In genomic region chr12:80440957-80441356, GRCm38 (mm10) we compare ENCODE assay signal across 10 mouse cellular contexts. TPM values are rescaled to one million over a fixed set of nuclear protein-coding genes. Genes with fewer than 3 reads are reported as not detected.
A peak's percentile ranks its signal among the peaks of the same experiment; 100 is the strongest.
DNase-seq lines count a peak whose midpoint lies in the region; ATAC-seq and TF ChIP-seq lines count a peak whose summit lies in the region.
"Had no signal": no experiment of that assay in that cellular context is flagged by ENCODE, and none has a peak within 500 bp of the region (broad histone marks: within the 10 kb centered on the region; RNA-seq: fewer than 3 reads in every experiment).

No protein-coding gene starts in this region.

- H3K27me3 ChIP-seq in lung, postnatal 0 days (replicated peaks; ENCODE audit: insufficient read depth, low read length) = no peaks in the 10 kb centered on the region
- H3K27me3 ChIP-seq: midbrain, embryonic 12.5 days had no signal

- H3K9ac ChIP-seq in lung, postnatal 0 days (replicated peaks; ENCODE audit: low read depth) = no peak overlapping the region
- H3K9ac ChIP-seq: midbrain, embryonic 12.5 days had no signal

- DNase-seq in heart, postnatal 10 days = peak; percentile 19 to 48
- DNase-seq in heart, postnatal 25 days (ENCODE audit: low spot score) = no peak
- DNase-seq in lung, postnatal 0 days (ENCODE audit: low spot score) = peak; percentile 36
- DNase-seq in lung, postnatal 25 days (ENCODE audit: low spot score) = no peak
- DNase-seq in R1 (ENCODE audit: low read depth, low spot score) = peak; percentile 15
- peak; percentile 26 for DNase-seq in retina, postnatal 1 day
- no peak for DNase-seq in neural tube, embryonic 10.5 days (ENCODE audit: extremely low spot score, low spot score)
- no peak for DNase-seq in layer of hippocampus, adult 11-12 months (ENCODE audit: low spot score)
- DNase-seq: cerebellum, adult 11-12 months had no signal

- ATAC-seq in lung, postnatal 0 days = no peak

- 77% methylated on average over 2 of the region's 2 CpGs for WGBS in lung, postnatal 0 days

- no peaks in the 10 kb centered on the region for H3K9me3 ChIP-seq in lung, postnatal 0 days (ENCODE audit: low read length)
- H3K9me3 ChIP-seq: midbrain, embryonic 12.5 days had no signal

- no peaks in the 10 kb centered on the region for H3K36me3 ChIP-seq in lung, postnatal 0 days (ENCODE audit: insufficient read depth, low read length)
- H3K36me3 ChIP-seq: midbrain, embryonic 12.5 days had no signal

- H3K4me2 ChIP-seq in lung, postnatal 0 days (replicated peaks; ENCODE audit: low read depth, low read length) = no peak overlapping the region
- H3K4me2 ChIP-seq: midbrain, embryonic 12.5 days had no signal

- intact Hi-C loops in heart, postnatal 10 days (cut with DNase I) = no loop called here
- intact Hi-C loops in heart, postnatal 25 days (cut with DNase I) = no loop called here

- no peak for TF ChIP-seq EP300 in lung, postnatal 0 days (IDR thresholded peaks at IDR 0.05)

- H3K27ac ChIP-seq in lung, postnatal 0 days (ENCODE audit: low read length) = no peak overlapping the region
- H3K27ac ChIP-seq: midbrain, embryonic 12.5 days had no signal

- H3K4me3 ChIP-seq in lung, postnatal 0 days (ENCODE audit: low read depth, low read length) = no peak overlapping the region
- H3K4me3 ChIP-seq: midbrain, embryonic 12.5 days had no signal

- TF ChIP-seq CTCF in lung, postnatal 0 days (IDR thresholded peaks at IDR 0.05) = peak; percentile 51

- no peaks in the 10 kb centered on the region for H3K4me1 ChIP-seq in lung, postnatal 0 days (ENCODE audit: insufficient read depth, low read depth, low read length)

RNA-seq across cellular contexts. Expression of gene Dcaf5, which starts 4.6 kb away (rescaled TPM):
- 10 to 100 TPM; 34.0 to 42.4 TPM for total RNA-seq in heart, postnatal 10 days (2021)
- total RNA-seq in heart, postnatal 25 days (2021) = 10 to 100 TPM; 33.0 to 35.4 TPM
- 7.7 and 8.3 TPM in 2 replicates for polyA plus RNA-seq in lung, postnatal 0 days (2015; fragmentation: Nextera tagmentation; extraction: Ambion mirVana)

RNA-seq across cellular contexts. Expression of gene Exd2, which starts 21.9 kb away (rescaled TPM):
- 10 to 100 TPM; 12.8 to 13.3 TPM for total RNA-seq in heart, postnatal 10 days (2021)
- total RNA-seq in heart, postnatal 25 days (2021) = 10 to 100 TPM; 14.3 to 14.4 TPM
- 10.6 and 14.1 TPM in 2 replicates for polyA plus RNA-seq in lung, postnatal 0 days (2015; fragmentation: Nextera tagmentation; extraction: Ambion mirVana)

Comparison
In these comparisons a context has a peak if more than half of its experiments do, and no peak if none do; other contexts are left out.
1. DNase-seq: peak in heart, postnatal 10 days (2 of 2), lung, postnatal 0 days (single experiment), R1 (single experiment) and retina, postnatal 1 day (single experiment); none in heart, postnatal 25 days (single experiment), lung, postnatal 25 days (single experiment), neural tube, embryonic 10.5 days (single experiment) and layer of hippocampus, adult 11-12 months (single experiment).